Mouse (Mus musculus) cerebellum, postnatal 10 days (tissue): ENCODE measurements around the gene Cplx3.

Source experiments
- DNase-seq, 2 experiments: peaks; one replicate each; pipeline ENCODE4 v3.0.0; 2021; ENCODE audit warnings: mixed read lengths in 2 of 2

The Cplx3 gene

GRCm38 (mm10) chr9:57606139-57606851 is at the start of gene Cplx3:
TSS of gene Cplx3 (minus strand) at chr9:57606281.
- peak in 1 of 2 experiments; percentile 44 for DNase-seq

- peak; percentile 98 to 99 for DNase-seq
Measured at GRCm38 (mm10) chr9:57655749-57656148, 49.7 kb upstream of the Cplx3 start.

- peak in 1 of 2 experiments; percentile 8 for DNase-seq
Measured at GRCm38 (mm10) chr9:57654966-57655365, 48.9 kb upstream of the Cplx3 start.

- peak in 1 of 2 experiments; percentile 9 for DNase-seq
Measured at GRCm38 (mm10) chr9:57653283-57653682, 47.2 kb upstream of the Cplx3 start, which contains the start of gene Csk. TSS of gene Csk (minus strand) at chr9:57653631.

GRCm38 (mm10) chr9:57652855-57653254 is 46.8 kb upstream of the Cplx3 start:
- DNase-seq, result peak in 1 of 2 experiments; percentile 6

GRCm38 (mm10) chr9:57652351-57652750 is 46.3 kb upstream of the Cplx3 start:
- no peak for DNase-seq

- peak; percentile 89 to 91 for DNase-seq
Measured at GRCm38 (mm10) chr9:57650786-57651311, 44.8 kb upstream of the Cplx3 start.

GRCm38 (mm10) chr9:57650130-57650785 is 44.2 kb upstream of the Cplx3 start:
- no peak for DNase-seq

- DNase-seq, result no peak
Measured at GRCm38 (mm10) chr9:57647286-57648108, 41.4 kb upstream of the Cplx3 start.

GRCm38 (mm10) chr9:57646551-57647103 is 40.5 kb upstream of the Cplx3 start:
- no peak for DNase-seq

- peak; percentile 96 to 97 for DNase-seq
Measured at GRCm38 (mm10) chr9:57644944-57645893, 39.1 kb upstream of the Cplx3 start.

- peak in 1 of 2 experiments; percentile 49 for DNase-seq
Measured at GRCm38 (mm10) chr9:57644442-57644943, 38.4 kb upstream of the Cplx3 start.

GRCm38 (mm10) chr9:57643856-57644180 is 37.7 kb upstream of the Cplx3 start:
- no peak for DNase-seq

GRCm38 (mm10) chr9:57643169-57643855 is 37.2 kb upstream of the Cplx3 start:
- no peak for DNase-seq

GRCm38 (mm10) chr9:57641775-57642550 is 35.9 kb upstream of the Cplx3 start:
- no peak for DNase-seq

- DNase-seq, result no peak
Measured at GRCm38 (mm10) chr9:57641022-57641421, 34.9 kb upstream of the Cplx3 start.

GRCm38 (mm10) chr9:57640384-57640783 is 34.3 kb upstream of the Cplx3 start:
- no peak for DNase-seq

GRCm38 (mm10) chr9:57639661-57640328 is 33.7 kb upstream of the Cplx3 start:
- no peak for DNase-seq
